Mouse (Mus musculus) neural tube, embryonic 13.5 days (tissue): ENCODE data around the gene Lrmda. TPM values are rescaled to one million over a fixed set of nuclear protein-coding genes. Genes with fewer than 3 reads are reported as not detected.

ENCODE experiments used
- ATAC-seq: fragments of 200-750 bp; cut with Nextera tagmentation; 2 replicates; pipeline ENCODE4 v1.8.0; 2017; ENCODE audit warnings: low read depth, mild to moderate bottlenecking, moderate TSS enrichment, moderate library complexity
- H3K27ac ChIP-seq: fragments of 300-500 bp; sonication (generic); replicated peaks from 2 replicates; pipeline ENCODE4 v1.5.1; 2015; ENCODE audit warnings: moderate library complexity, mild to moderate bottlenecking, inconsistent platforms
- H3K27me3 ChIP-seq: fragments of 300-500 bp; sonication (generic); 2 replicates; pipeline ENCODE4 v1.6.1; 2015; ENCODE audit warnings: mild to moderate bottlenecking, inconsistent platforms
- H3K36me3 ChIP-seq: fragments of 300-500 bp; sonication (generic); 2 replicates; pipeline ENCODE4 v1.6.1; 2015; ENCODE audit warnings: mild to moderate bottlenecking, inconsistent platforms
- H3K4me1 ChIP-seq: fragments of 300-500 bp; sonication (generic); replicated peaks from 2 replicates; pipeline ENCODE4 v1.6.1; 2015; ENCODE audit warnings: inconsistent platforms
- H3K4me2 ChIP-seq: fragments of 300-500 bp; sonication (generic); 2 replicates; pipeline ENCODE4 v1.6.1; 2015; ENCODE audit warnings: inconsistent platforms, mild to moderate bottlenecking, moderate library complexity
- H3K4me3 ChIP-seq: fragments of 300-500 bp; sonication (generic); 2 replicates; pipeline ENCODE4 v1.5.1; 2015; ENCODE audit warnings: mild to moderate bottlenecking, inconsistent platforms
- H3K9ac ChIP-seq: fragments of 300-500 bp; sonication (generic); 2 replicates; pipeline ENCODE4 v1.6.1; 2015; ENCODE audit warnings: moderate library complexity, mild to moderate bottlenecking, inconsistent platforms
- H3K9me3 ChIP-seq: fragments of 300-500 bp; sonication (generic); 2 replicates; pipeline ENCODE4 v1.6.1; 2016; ENCODE audit warnings: inconsistent platforms
- WGBS: fragments of 180-500 bp; shearing (Covaris S2); methylation state at CpG from one replicate; pipeline ENCODE4 v1.1.7; 2015; 5-methylcytosine and 5-hydroxymethylcytosine counted together
- polyA plus RNA-seq: library from polyadenylated mRNA; unstranded; fragments of >200 nt; fragmentation: Nextera tagmentation; extraction: Ambion mirVana; gene quantifications from 2 replicates; pipeline ENCODE4 v1.2.1, GENCODE M21; 2015

Lrmda gene
- polyA plus RNA-seq, 1 experiment from 2014 or later, result not detected

- 92% methylated on average over 3 of the region's 3 CpGs for WGBS
- Histone ChIP-seq H3K36me3 (no peaks in the 10 kb centered on the region), H3K4me3 (no peak overlapping the region), H3K27me3 (no peaks in the 10 kb centered on the region), H3K9ac (no peak overlapping the region), H3K27ac (no peak overlapping the region), H3K4me2 (no peak overlapping the region), H3K9me3 (peaks cover 5% of the 10 kb centered on the region; the same call in 1 of the 2 replicates), H3K4me1 (no peaks in the 10 kb centered on the region)
- no peak for ATAC-seq
Measured at GRCm38 (mm10) chr14:22998906-22999305, 979.4 kb downstream of the Lrmda start.

- Histone ChIP-seq H3K4me3 (no peak overlapping the region), H3K27me3 (no peaks in the 10 kb centered on the region), H3K9me3 (no peaks in the 10 kb centered on the region), H3K36me3 (no peaks in the 10 kb centered on the region), H3K4me1 (peaks cover 34% of the 10 kb centered on the region), H3K27ac (no peak overlapping the region), H3K4me2 (no peak overlapping the region), H3K9ac (no peak overlapping the region)
- no peak for ATAC-seq
- 86% methylated on average over 1 of the region's 1 CpGs for WGBS
Measured at GRCm38 (mm10) chr14:23011989-23012388, 992.5 kb downstream of the Lrmda start.

GRCm38 (mm10) chr14:23014747-23015286, 995.3 kb downstream of the Lrmda start:
- H3K4me3 ChIP-seq, result no peak overlapping the region
- peak overlapping the region; percentile 31 for H3K4me2 ChIP-seq
- peak overlapping the region; percentile 45 for H3K9ac ChIP-seq
- H3K36me3 ChIP-seq, result no peaks in the 10 kb centered on the region
- H3K27me3 ChIP-seq, result no peaks in the 10 kb centered on the region
- 7% methylated on average over 2 of the region's 2 CpGs for WGBS
- no peaks in the 10 kb centered on the region for H3K9me3 ChIP-seq
- H3K4me1 ChIP-seq, result peaks cover 34% of the 10 kb centered on the region
- peak; percentile 74 for ATAC-seq
- peak overlapping the region; percentile 79 for H3K27ac ChIP-seq

- peak overlapping the region; percentile 45; the same call in 1 of the 2 replicates for H3K9ac ChIP-seq
- 11% methylated on average over 16 of the region's 16 CpGs for WGBS
- peak; percentile 89 for ATAC-seq
Measured at GRCm38 (mm10) chr14:23015321-23016067, 996.0 kb downstream of the Lrmda start.

GRCm38 (mm10) chr14:23016068-23016611, 996.6 kb downstream of the Lrmda start:
- Histone ChIP-seq H3K9me3 (no peaks in the 10 kb centered on the region), H3K4me3 (no peak overlapping the region), H3K27ac (peak overlapping the region; percentile 79), H3K27me3 (no peaks in the 10 kb centered on the region), H3K9ac (no peak overlapping the region), H3K4me1 (peaks cover 34% of the 10 kb centered on the region), H3K36me3 (no peaks in the 10 kb centered on the region), H3K4me2 (peak overlapping the region; percentile 31)
- 19% methylated on average over 1 of the region's 1 CpGs for WGBS
- ATAC-seq, result peak; percentile 60

More at GRCm38 (mm10) chr14:23015321-23016067, 996.0 kb downstream of the Lrmda start:
- H3K4me1 ChIP-seq, result peaks cover 34% of the 10 kb centered on the region
- peak overlapping the region; percentile 31 for H3K4me2 ChIP-seq
- H3K9me3 ChIP-seq, result no peaks in the 10 kb centered on the region
- no peaks in the 10 kb centered on the region for H3K27me3 ChIP-seq
- peak overlapping the region; percentile 79 for H3K27ac ChIP-seq
- no peak overlapping the region for H3K4me3 ChIP-seq
- no peaks in the 10 kb centered on the region for H3K36me3 ChIP-seq

- Histone ChIP-seq H3K27me3 (0 out of 2 replicates have a peak, but pooled peaks cover 4% of the 10 kb centered on the region), H3K4me2 (no peak overlapping the region), H3K4me1 (peaks cover 18% of the 10 kb centered on the region), H3K27ac (0 out of 2 replicates have a peak overlapping the region, but pooled peaks have one; percentile 38), H3K9me3 (no peaks in the 10 kb centered on the region), H3K36me3 (no peaks in the 10 kb centered on the region), H3K9ac (no peak overlapping the region), H3K4me3 (no peak overlapping the region)
- ATAC-seq, result peak; percentile 59
- WGBS, result 50% methylated on average over 7 of the region's 7 CpGs
Measured at GRCm38 (mm10) chr14:23041002-23041401, 1021.5 kb downstream of the Lrmda start.

GRCm38 (mm10) chr14:23045322-23045721, 1025.8 kb downstream of the Lrmda start:
- Histone ChIP-seq H3K36me3 (no peaks in the 10 kb centered on the region), H3K9me3 (no peaks in the 10 kb centered on the region), H3K27ac (no peak overlapping the region), H3K4me2 (no peak overlapping the region), H3K4me1 (peaks cover 18% of the 10 kb centered on the region), H3K27me3 (peaks cover 17% of the 10 kb centered on the region), H3K9ac (no peak overlapping the region), H3K4me3 (no peak overlapping the region)
- WGBS, result 31% methylated on average over 1 of the region's 1 CpGs
- ATAC-seq, result no peak

GRCm38 (mm10) chr14:23046330-23046729, 1026.8 kb downstream of the Lrmda start:
- H3K27ac ChIP-seq, result no peak overlapping the region
- no peak overlapping the region for H3K4me2 ChIP-seq
- no peaks in the 10 kb centered on the region for H3K36me3 ChIP-seq
- peaks cover 17% of the 10 kb centered on the region for H3K27me3 ChIP-seq
- no peak overlapping the region for H3K4me3 ChIP-seq
- no peaks in the 10 kb centered on the region for H3K9me3 ChIP-seq
- peaks cover 9% of the 10 kb centered on the region for H3K4me1 ChIP-seq
- WGBS, result 17% methylated on average over 4 of the region's 4 CpGs
- H3K9ac ChIP-seq, result no peak overlapping the region
- no peak for ATAC-seq

GRCm38 (mm10) chr14:23051441-23051840, 1031.9 kb downstream of the Lrmda start:
- Histone ChIP-seq H3K27ac (no peak overlapping the region), H3K4me2 (no peak overlapping the region), H3K4me3 (no peak overlapping the region), H3K9me3 (no peaks in the 10 kb centered on the region), H3K36me3 (no peaks in the 10 kb centered on the region), H3K4me1 (peaks cover 6% of the 10 kb centered on the region; the same call in 1 of the 2 replicates), H3K27me3 (peaks cover 13% of the 10 kb centered on the region), H3K9ac (no peak overlapping the region)
- no peak for ATAC-seq
- 70% methylated on average over 7 of the region's 7 CpGs for WGBS

- H3K4me2 ChIP-seq, result no peak overlapping the region
- H3K36me3 ChIP-seq, result no peaks in the 10 kb centered on the region
- no peaks in the 10 kb centered on the region for H3K27me3 ChIP-seq
- no peak overlapping the region for H3K9ac ChIP-seq
- 56% methylated on average over 11 of the region's 11 CpGs for WGBS
- H3K9me3 ChIP-seq, result no peaks in the 10 kb centered on the region
- peaks cover 6% of the 10 kb centered on the region; the same call in 1 of the 2 replicates for H3K4me1 ChIP-seq
- no peak overlapping the region for H3K4me3 ChIP-seq
- no peak; the same call in 1 of the 2 replicates for ATAC-seq
- no peak overlapping the region for H3K27ac ChIP-seq
Measured at GRCm38 (mm10) chr14:23052833-23053592, 1033.5 kb downstream of the Lrmda start.

GRCm38 (mm10) chr14:23057228-23057976, 1037.9 kb downstream of the Lrmda start:
- 83% methylated on average over 6 of the region's 6 CpGs for WGBS
- ATAC-seq, result no peak

More at GRCm38 (mm10) chr14:23057228-23057976, 1037.9 kb downstream of the Lrmda start:
- Histone ChIP-seq H3K27me3 (no peaks in the 10 kb centered on the region), H3K4me3 (no peak overlapping the region), H3K4me2 (no peak overlapping the region), H3K9me3 (no peaks in the 10 kb centered on the region), H3K4me1 (peaks cover 6% of the 10 kb centered on the region; the same call in 1 of the 2 replicates), H3K36me3 (no peaks in the 10 kb centered on the region), H3K27ac (no peak overlapping the region), H3K9ac (no peak overlapping the region)
